Mouse (Mus musculus) megakaryocyte, embryonic 14.5 days (primary cell): ENCODE measurements at regions not wholly inside any gene's neighbourhood (a gene's known extent, or its start where the extent isn't known, plus 50 kb on each side); places are given as distances from the start of the nearest gene placed in this dataset.

Experiments
- FLI1 ChIP-seq: IDR thresholded peaks from 2 replicates; pipeline ENCODE4 v1.6.1; 2012; ENCODE audit warnings: low read length, inconsistent platforms, mixed read lengths
- GATA1 ChIP-seq: IDR thresholded peaks from 3 replicates; pipeline ENCODE4 v1.6.1; 2012; ENCODE audit warnings: mixed read lengths, low read length, inconsistent platforms, borderline replicate concordance

- no peak for TF ChIP-seq GATA1
- TF ChIP-seq FLI1 = no peak
These were observed 103.1 kb downstream of the Chic2 start for GRCm38 (mm10) chr5:74941426-74941825.
